Mouse (Mus musculus) kidney, adult 2 months (tissue): ENCODE measurements around the gene Gm9837. TPM values are rescaled to one million over a fixed set of nuclear protein-coding genes. Genes with fewer than 3 reads are reported as not detected.
A peak's percentile ranks its signal among the peaks of the same experiment; 100 is the strongest.

Source experiments
- DNase-seq: peaks from one replicate; pipeline ENCODE4 v3.0.0; 2021
- H3K27ac ChIP-seq: fragments of 200-500 bp; 2 replicates; pipeline ENCODE4 v1.5.1; 2012; ENCODE audit warnings: low read depth, low read length, control low read depth, inconsistent platforms; ENCODE audit not compliant: insufficient read depth
- H3K27me3 ChIP-seq: fragments of 200-500 bp; replicated peaks from 2 replicates; pipeline ENCODE4 v1.6.1; 2012; ENCODE audit warnings: mild to moderate bottlenecking, moderate library complexity, low read length, inconsistent platforms; ENCODE audit not compliant: control insufficient read depth, insufficient read depth
- H3K36me3 ChIP-seq: fragments of 200-500 bp; 2 replicates; pipeline ENCODE4 v1.6.1; 2012; ENCODE audit warnings: mild to moderate bottlenecking, moderate library complexity, low read length, inconsistent platforms; ENCODE audit not compliant: control insufficient read depth, insufficient read depth
- H3K4me1 ChIP-seq: fragments of 200-500 bp; 2 replicates; pipeline ENCODE4 v1.6.1; 2011; ENCODE audit warnings: low read length; ENCODE audit not compliant: control insufficient read depth, insufficient read depth
- H3K4me3 ChIP-seq: fragments of 200-500 bp; 2 replicates; pipeline ENCODE4 v1.5.1; 2011; ENCODE audit warnings: mild to moderate bottlenecking, low read depth, low read length, control low read depth; ENCODE audit not compliant: insufficient read depth
- CTCF ChIP-seq: fragments of 200-500 bp; conservative IDR thresholded peaks from 2 replicates; pipeline ENCODE4 v1.5.1; 2011; ENCODE audit warnings: low read depth, mild to moderate bottlenecking, control low read depth, low read length, moderate library complexity, mixed read lengths; ENCODE audit not compliant: insufficient read depth, insufficient read length
- POLR2A ChIP-seq: fragments of 200-500 bp; IDR thresholded peaks from one replicate; pipeline ENCODE4 v1.6.1; 2011; ENCODE audit warnings: low read depth, low read length, control low read depth
- WGBS: fragments of 180-500 bp; shearing (Covaris S2); methylation state at CpG from one replicate; pipeline ENCODE4 v1.1.7; 2018; 5-methylcytosine and 5-hydroxymethylcytosine counted together
- polyA plus RNA-seq: library from polyadenylated mRNA; depleted of rRNA; stranded (reverse); fragments of >200 nt; gene quantifications from 2 replicates; pipeline ENCODE4 v1.2.3, GENCODE M21; 2012

Gene Gm9837
- polyA plus RNA-seq, 1 experiment, result not detected

GRCm38 (mm10) chr11:53508152-53508551 lies 37.9 kb upstream of the Gm9837 start:
- Histone ChIP-seq H3K36me3 (no peaks in the 10 kb centered on the region), H3K4me3 (no peak overlapping the region), H3K4me1 (no peaks in the 10 kb centered on the region), H3K27me3 (no peaks in the 10 kb centered on the region), H3K27ac (no peak overlapping the region)
- TF ChIP-seq CTCF, result no peak
- no peak for TF ChIP-seq POLR2A
- DNase-seq, result peak; percentile 72
- WGBS, result 65% methylated on average over 7 of the region's 7 CpGs

- H3K27me3 ChIP-seq, result no peaks in the 10 kb centered on the region
- WGBS, result 86% methylated on average over 9 of the region's 9 CpGs
- TF ChIP-seq POLR2A (no peak), CTCF (no peak)
- no peak overlapping the region for H3K4me3 ChIP-seq
- no peak overlapping the region; the same call in 1 of the 2 replicates for H3K27ac ChIP-seq
- H3K36me3 ChIP-seq, result no peaks in the 10 kb centered on the region
- no peaks in the 10 kb centered on the region for H3K4me1 ChIP-seq
- no peak for DNase-seq
Observed at GRCm38 (mm10) chr11:53507098-53507805, 37.0 kb upstream of the Gm9837 start.

GRCm38 (mm10) chr11:53505026-53505663 lies 34.9 kb upstream of the Gm9837 start:
- Histone ChIP-seq H3K36me3 (no peaks in the 10 kb centered on the region), H3K4me1 (no peaks in the 10 kb centered on the region), H3K4me3 (no peak overlapping the region), H3K27me3 (no peaks in the 10 kb centered on the region), H3K27ac (no peak overlapping the region)
- WGBS, result 83% methylated on average over 5 of the region's 5 CpGs
- TF ChIP-seq CTCF (no peak), POLR2A (no peak)
- DNase-seq, result no peak

- TF ChIP-seq POLR2A (no peak), CTCF (no peak)
- no peak overlapping the region for H3K4me3 ChIP-seq
- no peaks in the 10 kb centered on the region for H3K36me3 ChIP-seq
- no peak overlapping the region for H3K27ac ChIP-seq
- WGBS, result 86% methylated on average over 8 of the region's 8 CpGs
- DNase-seq, result no peak
- H3K4me1 ChIP-seq, result no peaks in the 10 kb centered on the region
- H3K27me3 ChIP-seq, result no peaks in the 10 kb centered on the region
Observed at GRCm38 (mm10) chr11:53504376-53504775, 34.1 kb upstream of the Gm9837 start.

GRCm38 (mm10) chr11:53503738-53504137 lies 33.5 kb upstream of the Gm9837 start:
- Histone ChIP-seq H3K4me1 (no peaks in the 10 kb centered on the region), H3K27ac (no peak overlapping the region), H3K4me3 (no peak overlapping the region), H3K36me3 (no peaks in the 10 kb centered on the region), H3K27me3 (no peaks in the 10 kb centered on the region)
- no peak for DNase-seq
- WGBS, result 84% methylated on average over 5 of the region's 5 CpGs
- TF ChIP-seq CTCF (no peak), POLR2A (no peak)

GRCm38 (mm10) chr11:53502039-53502765 lies 31.9 kb upstream of the Gm9837 start:
- no peak for DNase-seq
- TF ChIP-seq POLR2A (no peak), CTCF (no peak)
- no peaks in the 10 kb centered on the region for H3K4me1 ChIP-seq
- 78% methylated on average over 8 of the region's 8 CpGs for WGBS
- no peaks in the 10 kb centered on the region for H3K27me3 ChIP-seq
- H3K36me3 ChIP-seq, result no peaks in the 10 kb centered on the region
- H3K4me3 ChIP-seq, result no peak overlapping the region
- no peak overlapping the region for H3K27ac ChIP-seq

GRCm38 (mm10) chr11:53500569-53500968 lies 30.3 kb upstream of the Gm9837 start:
- 13% methylated on average over 11 of the region's 11 CpGs for WGBS

More at GRCm38 (mm10) chr11:53500569-53500968, 30.3 kb upstream of the Gm9837 start:
- H3K4me3 ChIP-seq, result no peak overlapping the region
- no peaks in the 10 kb centered on the region for H3K36me3 ChIP-seq
- H3K4me1 ChIP-seq, result no peaks in the 10 kb centered on the region
- TF ChIP-seq POLR2A (no peak), CTCF (no peak)
- DNase-seq, result peak; percentile 50
- H3K27me3 ChIP-seq, result no peaks in the 10 kb centered on the region
- no peak overlapping the region for H3K27ac ChIP-seq
